Mouse (Mus musculus): ENCODE measurements around the gene Mknk2. TPM values are rescaled to one million over a fixed set of nuclear protein-coding genes. Genes with fewer than 3 reads are reported as not detected.

The Mknk2 gene
- polyA plus RNA-seq (2015; fragmentation: Nextera tagmentation; extraction: Ambion mirVana), result 38.4 and 38.6 TPM in 2 replicates

DNA sequence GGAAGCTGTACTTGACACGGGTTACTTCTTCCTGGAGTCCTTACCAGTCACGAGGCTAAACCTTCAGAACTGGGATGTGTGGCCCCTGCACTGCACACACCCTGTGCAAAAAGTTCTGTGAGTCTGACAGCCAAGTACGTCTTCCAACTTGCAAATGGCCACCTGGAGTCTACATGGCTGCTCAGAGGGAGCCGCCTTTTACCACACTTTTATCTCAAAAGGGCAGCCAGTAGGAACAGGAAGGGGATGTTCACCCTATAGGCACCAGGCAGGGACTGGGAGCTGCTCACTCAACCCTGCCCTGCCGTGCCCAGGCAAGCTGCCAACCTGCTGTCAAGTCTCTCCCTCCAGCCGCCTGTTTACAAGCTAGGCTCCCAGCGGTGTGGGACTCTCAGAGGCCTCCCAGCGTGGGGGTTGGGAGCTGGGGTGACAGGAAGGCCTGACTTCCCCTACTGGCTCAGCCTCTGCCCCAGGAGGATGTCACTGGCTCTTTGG is at the start of gene Mknk2:
Gene Mknk2, minus strand, starts transcription at position 171 of the 495 bp plus-strand sequence.
- no peak for TF ChIP-seq CTCF (IDR thresholded peaks at IDR 0.05; ENCODE audit: low read depth)
- Histone ChIP-seq H3K9ac (ENCODE audit: low read depth, low read length) (peak within 1 kb of the TSS; percentile 47), H3K9me3 (ENCODE audit: control insufficient read depth) (no peaks in the 10 kb centered on the region), H3K4me3 (ENCODE audit: low read depth, low read length) (peak within 1 kb of the TSS; percentile 80), H3K4me1 (replicated peaks; ENCODE audit: control insufficient read depth, insufficient read depth, low read length) (peaks cover 25% of the 10 kb centered on the region), H3K27me3 (replicated peaks; ENCODE audit: control insufficient read depth, insufficient read depth, low read length) (no peaks in the 10 kb centered on the region), H3K4me2 (replicated peaks; ENCODE audit: low read depth) (peak within 1 kb of the TSS; percentile 66), H3K27ac (ENCODE audit: low read depth, low read length) (peak within 1 kb of the TSS; percentile 96), H3K36me3 (ENCODE audit: control insufficient read depth, insufficient read depth) (no peaks in the 10 kb centered on the region)
- ATAC-seq, result peak; percentile 60
- 4% methylated on average over 8 of the region's 8 CpGs for WGBS

DNA sequence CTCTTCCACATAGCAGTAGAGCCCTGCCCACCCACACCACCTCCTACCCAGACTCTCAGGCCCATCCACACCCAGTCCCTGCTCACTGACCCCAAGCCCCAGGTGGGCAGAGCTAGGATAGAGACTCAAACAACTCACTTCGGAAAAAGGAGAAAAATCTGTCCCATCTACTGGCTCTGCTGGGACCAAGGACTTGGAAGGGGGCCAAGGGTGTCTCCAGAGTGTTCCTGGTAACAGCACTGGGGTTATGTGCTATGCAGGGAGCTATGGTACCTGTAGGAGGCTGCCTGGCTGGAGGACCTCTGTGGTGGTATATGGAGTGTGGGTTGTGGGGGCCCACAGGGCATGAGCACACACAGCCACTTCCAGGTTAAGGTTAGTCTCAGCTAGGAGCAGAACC is 39.4 kb upstream of the Mknk2 start:
- H3K27ac ChIP-seq (ENCODE audit: low read depth, low read length), result no peak overlapping the region
- no peak for ATAC-seq
- H3K4me2 ChIP-seq (replicated peaks; ENCODE audit: low read depth), result no peak overlapping the region
- no peak overlapping the region for H3K9ac ChIP-seq (ENCODE audit: low read depth, low read length)
- no peaks in the 10 kb centered on the region for H3K4me1 ChIP-seq (replicated peaks; ENCODE audit: control insufficient read depth, insufficient read depth, low read length)
- peaks cover 98% of the 10 kb centered on the region for H3K36me3 ChIP-seq (ENCODE audit: control insufficient read depth, insufficient read depth)
- H3K27me3 ChIP-seq (replicated peaks; ENCODE audit: control insufficient read depth, insufficient read depth, low read length), result no peaks in the 10 kb centered on the region
- no peaks in the 10 kb centered on the region for H3K9me3 ChIP-seq (ENCODE audit: control insufficient read depth)
- no peak overlapping the region for H3K4me3 ChIP-seq (ENCODE audit: low read depth, low read length)
- TF ChIP-seq CTCF (IDR thresholded peaks at IDR 0.05; ENCODE audit: low read depth), result no peak
- 79% methylated on average over 1 of the region's 1 CpGs for WGBS

DNA sequence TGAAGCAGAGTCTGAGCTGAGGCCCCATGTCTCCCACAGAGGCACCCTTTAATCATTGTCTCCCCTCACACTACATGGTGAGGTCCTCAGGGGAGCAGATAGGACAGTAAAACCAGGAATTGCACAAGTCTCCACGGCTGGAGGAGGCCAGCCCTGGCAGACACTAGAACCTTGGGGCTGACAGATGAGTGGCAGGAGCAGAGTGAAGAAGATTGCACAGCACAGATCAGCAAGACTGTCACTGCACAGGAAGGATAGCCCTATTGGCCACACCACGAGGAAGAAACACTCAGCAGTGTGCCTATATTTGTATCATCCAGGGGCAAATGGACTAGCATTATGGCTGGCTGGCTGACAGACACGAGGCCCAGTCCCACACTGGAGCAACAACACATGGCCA is 32.9 kb upstream of the Mknk2 start:
- no peak for ATAC-seq
- Histone ChIP-seq H3K9me3 (ENCODE audit: control insufficient read depth) (no peaks in the 10 kb centered on the region), H3K27ac (ENCODE audit: low read depth, low read length) (no peak overlapping the region), H3K36me3 (ENCODE audit: control insufficient read depth, insufficient read depth) (peaks cover 92% of the 10 kb centered on the region), H3K4me3 (ENCODE audit: low read depth, low read length) (no peak overlapping the region), H3K4me2 (replicated peaks; ENCODE audit: low read depth) (no peak overlapping the region), H3K27me3 (replicated peaks; ENCODE audit: control insufficient read depth, insufficient read depth, low read length) (no peaks in the 10 kb centered on the region), H3K4me1 (replicated peaks; ENCODE audit: control insufficient read depth, insufficient read depth, low read length) (no peaks in the 10 kb centered on the region), H3K9ac (ENCODE audit: low read depth, low read length) (no peak overlapping the region)
- WGBS, result 76% methylated on average over 3 of the region's 3 CpGs
- no peak for TF ChIP-seq CTCF (IDR thresholded peaks at IDR 0.05; ENCODE audit: low read depth)

DNA sequence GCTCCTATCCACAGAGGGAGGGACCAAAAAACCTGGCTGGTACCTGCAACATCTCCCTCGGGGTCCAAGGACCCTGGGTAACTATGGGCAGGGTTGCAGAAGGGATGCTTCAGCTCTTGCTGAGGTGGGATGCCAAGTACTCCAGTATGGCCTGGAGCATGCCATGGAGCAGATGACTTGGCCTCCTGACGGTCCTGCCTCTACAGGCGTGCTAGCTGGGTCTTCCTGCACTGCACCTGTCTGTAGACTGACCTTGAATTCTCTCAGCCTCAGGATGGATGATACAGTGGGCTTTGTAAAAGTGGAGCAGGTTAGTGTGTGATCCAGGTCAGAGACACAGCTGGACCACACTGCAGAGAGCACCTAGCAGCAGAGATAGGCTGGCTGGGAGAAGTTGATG is 27.6 kb upstream of the Mknk2 start:
- Histone ChIP-seq H3K27me3 (replicated peaks; ENCODE audit: control insufficient read depth, insufficient read depth, low read length) (no peaks in the 10 kb centered on the region), H3K4me1 (replicated peaks; ENCODE audit: control insufficient read depth, insufficient read depth, low read length) (0 out of 2 replicates have a peak, but pooled peaks cover 3% of the 10 kb centered on the region), H3K36me3 (ENCODE audit: control insufficient read depth, insufficient read depth) (peaks cover 44% of the 10 kb centered on the region), H3K9me3 (ENCODE audit: control insufficient read depth) (no peaks in the 10 kb centered on the region), H3K27ac (ENCODE audit: low read depth, low read length) (no peak overlapping the region), H3K9ac (ENCODE audit: low read depth, low read length) (no peak overlapping the region), H3K4me3 (ENCODE audit: low read depth, low read length) (no peak overlapping the region), H3K4me2 (replicated peaks; ENCODE audit: low read depth) (no peak overlapping the region)
- WGBS, result 77% methylated on average over 3 of the region's 3 CpGs
- ATAC-seq, result no peak
- TF ChIP-seq CTCF (IDR thresholded peaks at IDR 0.05; ENCODE audit: low read depth), result no peak

- Histone ChIP-seq H3K9ac (ENCODE audit: low read depth, low read length) (no peak overlapping the region), H3K27ac (ENCODE audit: low read depth, low read length) (no peak overlapping the region), H3K4me3 (ENCODE audit: low read depth, low read length) (no peak overlapping the region), H3K36me3 (ENCODE audit: control insufficient read depth, insufficient read depth) (peaks cover 40% of the 10 kb centered on the region), H3K4me2 (replicated peaks; ENCODE audit: low read depth) (no peak overlapping the region), H3K4me1 (replicated peaks; ENCODE audit: control insufficient read depth, insufficient read depth, low read length) (0 out of 2 replicates have a peak, but pooled peaks cover 3% of the 10 kb centered on the region), H3K9me3 (ENCODE audit: control insufficient read depth) (no peaks in the 10 kb centered on the region), H3K27me3 (replicated peaks; ENCODE audit: control insufficient read depth, insufficient read depth, low read length) (no peaks in the 10 kb centered on the region)
- 51% methylated on average over 3 of the region's 3 CpGs for WGBS
- TF ChIP-seq CTCF (IDR thresholded peaks at IDR 0.05; ENCODE audit: low read depth), result no peak
- no peak for ATAC-seq
Observed at GRCm38 (mm10) chr10:80705033-80705432, 27.1 kb upstream of the Mknk2 start.

GRCm38 (mm10) chr10:80704418-80704817 is 26.5 kb upstream of the Mknk2 start:
- Histone ChIP-seq H3K9ac (ENCODE audit: low read depth, low read length) (no peak overlapping the region), H3K36me3 (ENCODE audit: control insufficient read depth, insufficient read depth) (peaks cover 34% of the 10 kb centered on the region), H3K27ac (ENCODE audit: low read depth, low read length) (no peak overlapping the region), H3K4me3 (ENCODE audit: low read depth, low read length) (no peak overlapping the region), H3K9me3 (ENCODE audit: control insufficient read depth) (no peaks in the 10 kb centered on the region), H3K4me1 (replicated peaks; ENCODE audit: control insufficient read depth, insufficient read depth, low read length) (0 out of 2 replicates have a peak, but pooled peaks cover 3% of the 10 kb centered on the region), H3K4me2 (replicated peaks; ENCODE audit: low read depth) (no peak overlapping the region), H3K27me3 (replicated peaks; ENCODE audit: control insufficient read depth, insufficient read depth, low read length) (no peaks in the 10 kb centered on the region)
- WGBS, result 91% methylated on average over 5 of the region's 5 CpGs
- no peak for TF ChIP-seq CTCF (IDR thresholded peaks at IDR 0.05; ENCODE audit: low read depth)
- ATAC-seq, result no peak
